Mouse (Mus musculus) G1E (cell line): ENCODE results near the gene 5730522E02Rik.

ENCODE experiments used
- CTCF ChIP-seq: IDR thresholded peaks from 2 replicates; pipeline ENCODE4 v1.5.1; 2012; ENCODE audit warnings: low read depth, low read length, inconsistent platforms, mixed read lengths
- TAL1 ChIP-seq: conservative IDR thresholded peaks from 2 replicates; pipeline ENCODE4 v1.6.1; 2012; ENCODE audit warnings: low read depth, low read length, inconsistent platforms, mixed read lengths

DNA sequence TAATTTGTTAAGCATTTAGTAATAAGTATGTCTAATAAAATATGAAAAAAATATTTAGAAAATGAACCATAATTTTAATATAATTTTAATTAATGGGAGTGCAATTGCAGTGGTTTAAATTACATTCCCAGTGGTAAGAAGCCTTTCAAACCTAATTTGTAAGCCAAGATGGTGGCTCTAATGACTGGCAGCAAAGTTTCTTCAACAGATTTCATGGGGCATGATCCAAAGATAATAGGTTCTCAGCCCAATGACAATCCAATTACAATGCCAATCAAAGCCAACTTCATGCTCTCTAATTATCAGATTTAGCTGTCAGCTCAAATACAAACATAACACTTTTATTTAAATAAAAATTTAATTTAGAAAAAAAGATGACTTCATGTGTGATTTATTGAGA is 337.6 kb downstream of the 5730522E02Rik start:
- TF ChIP-seq CTCF (no peak), TAL1 (no peak)
